Mouse (Mus musculus) kidney, postnatal 25 days (tissue): ENCODE data around the gene Prpsap1.

ENCODE experiments used
- DNase-seq, 2 experiments: peaks; one replicate each; pipeline ENCODE4 v3.0.0; 2021; ENCODE audit warnings: mixed read lengths in 2 of 2

Gene Prpsap1

GRCm38 (mm10) chr11:116493795-116494252 is at the start of gene Prpsap1:
TSS of gene Prpsap1 (minus strand) at chr11:116494202.
- DNase-seq = peak; percentile 67 to 73

- DNase-seq = peak in 1 of 2 experiments; percentile 68
Observed at GRCm38 (mm10) chr11:116543110-116543509, 49.1 kb upstream of the Prpsap1 start.

- no peak for DNase-seq
Observed at GRCm38 (mm10) chr11:116541183-116541582, 47.2 kb upstream of the Prpsap1 start.

GRCm38 (mm10) chr11:116538142-116538735 is 44.2 kb upstream of the Prpsap1 start:
- no peak for DNase-seq

- no peak for DNase-seq
Observed at GRCm38 (mm10) chr11:116537388-116537787, 43.4 kb upstream of the Prpsap1 start.

- DNase-seq = no peak
Observed at GRCm38 (mm10) chr11:116536685-116537084, 42.7 kb upstream of the Prpsap1 start.

- DNase-seq = peak; percentile 79
Observed at GRCm38 (mm10) chr11:116534154-116534865, 40.3 kb upstream of the Prpsap1 start.

GRCm38 (mm10) chr11:116533341-116534153 is 39.5 kb upstream of the Prpsap1 start:
- peak; percentile 24 to 65 for DNase-seq

- peak; percentile 79 to 86 for DNase-seq
Observed at GRCm38 (mm10) chr11:116532810-116533338, 38.9 kb upstream of the Prpsap1 start.

- peak; percentile 24 to 65 for DNase-seq
Observed at GRCm38 (mm10) chr11:116532262-116532809, 38.3 kb upstream of the Prpsap1 start.

- no peak for DNase-seq
Observed at GRCm38 (mm10) chr11:116531371-116532191, 37.6 kb upstream of the Prpsap1 start.

GRCm38 (mm10) chr11:116530187-116531147 is 36.5 kb upstream of the Prpsap1 start, which contains the start of gene Sphk1:
TSS of gene Sphk1 (plus strand) at chr11:116530925.
- peak; percentile 54 to 65 for DNase-seq

GRCm38 (mm10) chr11:116528636-116529320 is 34.8 kb upstream of the Prpsap1 start:
- DNase-seq = no peak

- DNase-seq = peak in 1 of 2 experiments; percentile 59
Observed at GRCm38 (mm10) chr11:116523699-116524189, 29.7 kb upstream of the Prpsap1 start.

GRCm38 (mm10) chr11:116522886-116523698 is 29.1 kb upstream of the Prpsap1 start:
- peak; percentile 30 to 60 for DNase-seq

GRCm38 (mm10) chr11:116522046-116522445 is 28.0 kb upstream of the Prpsap1 start:
- DNase-seq = no peak

GRCm38 (mm10) chr11:116521143-116521542 is 27.1 kb upstream of the Prpsap1 start:
- peak in 1 of 2 experiments; percentile 50 for DNase-seq

GRCm38 (mm10) chr11:116518482-116518881 is 24.5 kb upstream of the Prpsap1 start:
- DNase-seq = peak; percentile 33 to 66
